Mouse (Mus musculus) urinary bladder, postnatal 0 days (tissue): ENCODE results near the gene Ctdsp2. TPM values are rescaled to one million over a fixed set of nuclear protein-coding genes. Genes with fewer than 3 reads are reported as not detected.

Source experiments
- microRNA counts: library from miRNA; unstranded; fragments of <30 nt; microRNA quantifications from one replicate; lab custom pipeline; 2016
- microRNA-seq: library from miRNA; unstranded; fragments of <30 nt; microRNA quantifications from one replicate; pipeline ENCODE4, GENCODE M21; 2016
- polyA plus RNA-seq: library from polyadenylated mRNA; unstranded; fragments of >200 nt; fragmentation: Nextera tagmentation; extraction: Ambion mirVana; gene quantifications from 2 replicates; pipeline ENCODE4 v1.2.1, GENCODE M21; 2015

Gene Ctdsp2
- polyA plus RNA-seq, result 49.0 TPM in 2 replicates

GRCm38 (mm10) chr10:126978277-126978994, at the start of gene Ctdsp2:
TSS of gene Ctdsp2 (plus strand) at chr10:126978717.

GRCm38 (mm10) chr10:127000529-127000928, 22.0 kb downstream of the Ctdsp2 start, which contains the start of gene Avil:
TSS of gene Avil (plus strand) at chr10:127000709.

GRCm38 (mm10) chr10:127030336-127031296, 52.1 kb downstream of the Ctdsp2 start, which contains the start of gene Tsfm:
TSS of gene Tsfm (minus strand) at chr10:127030840.

GRCm38 (mm10) chr10:127041274-127041766, 62.8 kb downstream of the Ctdsp2 start, which contains the start of the genes Mettl1 and Eef1akmt3:
TSS of gene Mettl1 (plus strand) at chr10:127041414.
TSS of gene Eef1akmt3 (minus strand) at chr10:127041513.

GRCm38 (mm10) chr10:127047954-127048353, 69.4 kb downstream of the Ctdsp2 start, which contains the start of gene Cyp27b1:
TSS of gene Cyp27b1 (plus strand) at chr10:127048250.

MicroRNAs encoded within 50 kb of the gene (microRNA counts, 519-probe panel; counts per million panel counts)
- microRNA mmu-miR-26a (lab: Ali Mortazavi, UCI) (3,598 counts per million, percentile 62 among the panel's probes with 10 or more counts), microRNA mmu-miR-546 (lab: Ali Mortazavi, UCI) (not detected)

Small RNA genes lying within 50 kb of the gene (microRNA-seq; reads per million reads assigned to microRNA genes)
- gene Mir26a-2 (64.6 reads per million, percentile 43 among the genes with 10 or more reads in this experiment), gene Mir546 (not detected)

Other genes with a start within 250 kb of the Ctdsp2 start
- gene Atp23, start 77.4 kb upstream of the Ctdsp2 start, polyA plus RNA-seq, result 6.6 and 6.8 TPM in 2 replicates
- 0.22 and 0.30 TPM in 2 replicates for gene Avil, start 22.0 kb downstream of the Ctdsp2 start, polyA plus RNA-seq
- gene Tsfm, start 52.1 kb downstream of the Ctdsp2 start, polyA plus RNA-seq, result 41.3 and 42.6 TPM in 2 replicates
- 32.0 and 32.9 TPM in 2 replicates for gene Mettl1, start 62.7 kb downstream of the Ctdsp2 start, polyA plus RNA-seq
- 0.50 and 0.82 TPM in 2 replicates for gene Eef1akmt3, start 62.8 kb downstream of the Ctdsp2 start, polyA plus RNA-seq
- not detected in 2 replicates for gene Cyp27b1, start 69.5 kb downstream of the Ctdsp2 start, polyA plus RNA-seq
- gene March9, start 81.5 kb downstream of the Ctdsp2 start, polyA plus RNA-seq, result 0.29 and 0.46 TPM in 2 replicates
- 418 and 441 TPM in 2 replicates for gene Cdk4, start 84.8 kb downstream of the Ctdsp2 start, polyA plus RNA-seq
- 97.1 and 105 TPM in 2 replicates for gene Tspan31, start 91.5 kb downstream of the Ctdsp2 start, polyA plus RNA-seq
- gene Agap2, start 96.6 kb downstream of the Ctdsp2 start, polyA plus RNA-seq, result 0.18 TPM in 1 of 2 replicates, not detected in the other
- 56.6 and 59.5 TPM in 2 replicates for gene Os9, start 142.4 kb downstream of the Ctdsp2 start, polyA plus RNA-seq
- 7.1 and 8.5 TPM in 2 replicates for gene B4galnt1, start 186.5 kb downstream of the Ctdsp2 start, polyA plus RNA-seq
- gene Slc26a10, start 201.9 kb downstream of the Ctdsp2 start, polyA plus RNA-seq, result 0.63 and 1.5 TPM in 2 replicates
- 108 and 115 TPM in 2 replicates for gene Arhgef25, start 211.4 kb downstream of the Ctdsp2 start, polyA plus RNA-seq
- gene Dtx3, start 217.0 kb downstream of the Ctdsp2 start, polyA plus RNA-seq, result 48.2 and 48.6 TPM in 2 replicates
- 19.6 and 20.3 TPM in 2 replicates for gene Pip4k2c, start 232.9 kb downstream of the Ctdsp2 start, polyA plus RNA-seq